Mouse (Mus musculus): ENCODE results near the gene Nrf1. TPM values are rescaled to one million over a fixed set of nuclear protein-coding genes. Genes with fewer than 3 reads are reported as not detected.

Nrf1 gene
- polyA plus RNA-seq, 1 experiment: 84.9 TPM

- Histone ChIP-seq H3K4me3 (ENCODE audit: insufficient read depth, low read depth, low read length) (no peak overlapping the region), H3K27ac (ENCODE audit: insufficient read depth, low read depth, low read length) (no peak overlapping the region), H3K4me1 (ENCODE audit: control insufficient read depth, insufficient read depth, low read length) (no peaks in the 10 kb centered on the region)
- WGBS: 93% methylated on average over 2 of the region's 2 CpGs
- TF ChIP-seq CTCF (IDR thresholded peaks at IDR 0.05; ENCODE audit: insufficient read depth, low read depth, low read length) (no peak), POLR2A (IDR thresholded peaks at IDR 0.05; ENCODE audit: insufficient read depth, low read depth, low read length) (no peak)
Measured at GRCm38 (mm10) chr6:30062544-30062943, 14.8 kb downstream of the Nrf1 start.

GRCm38 (mm10) chr6:30065369-30065768 is 17.6 kb downstream of the Nrf1 start:
- WGBS: 85% methylated on average over 2 of the region's 2 CpGs
- no peak for TF ChIP-seq CTCF (IDR thresholded peaks at IDR 0.05; ENCODE audit: insufficient read depth, low read depth, low read length)
- no peak for TF ChIP-seq POLR2A (IDR thresholded peaks at IDR 0.05; ENCODE audit: insufficient read depth, low read depth, low read length)
- Histone ChIP-seq H3K4me3 (ENCODE audit: insufficient read depth, low read depth, low read length) (no peak overlapping the region), H3K27ac (ENCODE audit: insufficient read depth, low read depth, low read length) (no peak overlapping the region), H3K4me1 (ENCODE audit: control insufficient read depth, insufficient read depth, low read length) (no peaks in the 10 kb centered on the region)

- Histone ChIP-seq H3K4me1 (ENCODE audit: control insufficient read depth, insufficient read depth, low read length) (no peaks in the 10 kb centered on the region), H3K27ac (ENCODE audit: insufficient read depth, low read depth, low read length) (no peak overlapping the region), H3K4me3 (ENCODE audit: insufficient read depth, low read depth, low read length) (no peak overlapping the region)
- 96% methylated on average over 2 of the region's 2 CpGs for WGBS
- TF ChIP-seq POLR2A (IDR thresholded peaks at IDR 0.05; ENCODE audit: insufficient read depth, low read depth, low read length): no peak
- TF ChIP-seq CTCF (IDR thresholded peaks at IDR 0.05; ENCODE audit: insufficient read depth, low read depth, low read length): no peak
Measured at GRCm38 (mm10) chr6:30066746-30067145, 19.0 kb downstream of the Nrf1 start.

GRCm38 (mm10) chr6:30072476-30072875 is 24.7 kb downstream of the Nrf1 start:
- H3K27ac ChIP-seq (ENCODE audit: insufficient read depth, low read depth, low read length): no peak overlapping the region
- no peaks in the 10 kb centered on the region for H3K4me1 ChIP-seq (ENCODE audit: control insufficient read depth, insufficient read depth, low read length)
- no peak overlapping the region for H3K4me3 ChIP-seq (ENCODE audit: insufficient read depth, low read depth, low read length)
- WGBS: 79% methylated on average over 3 of the region's 3 CpGs
- TF ChIP-seq POLR2A (IDR thresholded peaks at IDR 0.05; ENCODE audit: insufficient read depth, low read depth, low read length) (no peak), CTCF (IDR thresholded peaks at IDR 0.05; ENCODE audit: insufficient read depth, low read depth, low read length) (no peak)

GRCm38 (mm10) chr6:30078938-30079529 is 31.2 kb downstream of the Nrf1 start:
- WGBS: 51% methylated on average over 4 of the region's 4 CpGs
- TF ChIP-seq CTCF (IDR thresholded peaks at IDR 0.05; ENCODE audit: insufficient read depth, low read depth, low read length) (no peak), POLR2A (IDR thresholded peaks at IDR 0.05; ENCODE audit: insufficient read depth, low read depth, low read length) (no peak)
- H3K4me3 ChIP-seq (ENCODE audit: insufficient read depth, low read depth, low read length): no peak overlapping the region
- no peak overlapping the region for H3K27ac ChIP-seq (ENCODE audit: insufficient read depth, low read depth, low read length)
- H3K4me1 ChIP-seq (ENCODE audit: control insufficient read depth, insufficient read depth, low read length): 0 out of 2 replicates have a peak, but pooled peaks cover 3% of the 10 kb centered on the region

GRCm38 (mm10) chr6:30081339-30081738 is 33.6 kb downstream of the Nrf1 start:
- WGBS: 64% methylated on average over 3 of the region's 3 CpGs

GRCm38 (mm10) chr6:30083307-30083706 is 35.5 kb downstream of the Nrf1 start:
- no peak overlapping the region for H3K4me3 ChIP-seq (ENCODE audit: insufficient read depth, low read depth, low read length)
- H3K27ac ChIP-seq (ENCODE audit: insufficient read depth, low read depth, low read length): no peak overlapping the region
- 0 out of 2 replicates have a peak, but pooled peaks cover 3% of the 10 kb centered on the region for H3K4me1 ChIP-seq (ENCODE audit: control insufficient read depth, insufficient read depth, low read length)
- WGBS: 79% methylated on average over 1 of the region's 1 CpGs
- TF ChIP-seq POLR2A (IDR thresholded peaks at IDR 0.05; ENCODE audit: insufficient read depth, low read depth, low read length) (no peak), CTCF (IDR thresholded peaks at IDR 0.05; ENCODE audit: insufficient read depth, low read depth, low read length) (no peak)

More at GRCm38 (mm10) chr6:30081339-30081738, 33.6 kb downstream of the Nrf1 start:
- H3K4me3 ChIP-seq (ENCODE audit: insufficient read depth, low read depth, low read length): no peak overlapping the region
- no peak for TF ChIP-seq CTCF (IDR thresholded peaks at IDR 0.05; ENCODE audit: insufficient read depth, low read depth, low read length)
- TF ChIP-seq POLR2A (IDR thresholded peaks at IDR 0.05; ENCODE audit: insufficient read depth, low read depth, low read length): no peak
- H3K4me1 ChIP-seq (ENCODE audit: control insufficient read depth, insufficient read depth, low read length): 0 out of 2 replicates have a peak, but pooled peaks cover 3% of the 10 kb centered on the region
- H3K27ac ChIP-seq (ENCODE audit: insufficient read depth, low read depth, low read length): no peak overlapping the region

- Histone ChIP-seq H3K4me3 (ENCODE audit: insufficient read depth, low read depth, low read length) (no peak overlapping the region), H3K4me1 (ENCODE audit: control insufficient read depth, insufficient read depth, low read length) (no peaks in the 10 kb centered on the region), H3K27ac (ENCODE audit: insufficient read depth, low read depth, low read length) (no peak overlapping the region)
- 67% methylated on average over 2 of the region's 2 CpGs for WGBS
- TF ChIP-seq POLR2A (IDR thresholded peaks at IDR 0.05; ENCODE audit: insufficient read depth, low read depth, low read length) (no peak), CTCF (IDR thresholded peaks at IDR 0.05; ENCODE audit: insufficient read depth, low read depth, low read length) (no peak)
Measured at GRCm38 (mm10) chr6:30085351-30085750, 37.6 kb downstream of the Nrf1 start.

GRCm38 (mm10) chr6:30091221-30091620 is 43.4 kb downstream of the Nrf1 start:
- no peaks in the 10 kb centered on the region; the same call in 1 of the 2 replicates for H3K4me1 ChIP-seq (ENCODE audit: control insufficient read depth, insufficient read depth, low read length)
- H3K27ac ChIP-seq (ENCODE audit: insufficient read depth, low read depth, low read length): no peak overlapping the region
- TF ChIP-seq CTCF (IDR thresholded peaks at IDR 0.05; ENCODE audit: insufficient read depth, low read depth, low read length) (no peak), POLR2A (IDR thresholded peaks at IDR 0.05; ENCODE audit: insufficient read depth, low read depth, low read length) (no peak)
- 31% methylated on average over 4 of the region's 4 CpGs for WGBS
- no peak overlapping the region for H3K4me3 ChIP-seq (ENCODE audit: insufficient read depth, low read depth, low read length)

Data from olfactory bulb, adult 2 months (tissue).